Mouse (Mus musculus) lung, embryonic 16.5 days (tissue): ENCODE data around the gene Hspb2. TPM values are rescaled to one million over a fixed set of nuclear protein-coding genes. Genes with fewer than 3 reads are reported as not detected.

Experiments
- ATAC-seq: fragments of 200-750 bp; cut with Nextera tagmentation; 2 replicates; pipeline ENCODE4 v1.8.0; 2017; ENCODE audit warnings: low read depth, mild to moderate bottlenecking, moderate library complexity
- H3K27ac ChIP-seq: fragments of 300-500 bp; sonication (generic); 2 replicates; pipeline ENCODE4 v1.5.1; 2014; ENCODE audit warnings: mild to moderate bottlenecking, control low read depth, low read length
- H3K27me3 ChIP-seq: fragments of 300-500 bp; sonication (generic); 2 replicates; pipeline ENCODE4 v1.6.1; 2014; ENCODE audit warnings: low read depth, low read length, mixed read lengths; ENCODE audit not compliant: control insufficient read depth, insufficient read depth
- H3K36me3 ChIP-seq: fragments of 300-500 bp; sonication (generic); 2 replicates; pipeline ENCODE4 v1.6.1; 2014; ENCODE audit warnings: low read length; ENCODE audit not compliant: control insufficient read depth, insufficient read depth
- H3K4me1 ChIP-seq: fragments of 300-500 bp; sonication (generic); replicated peaks from 2 replicates; pipeline ENCODE4 v1.6.1; 2014; ENCODE audit warnings: low read length, mixed read lengths; ENCODE audit not compliant: control insufficient read depth, insufficient read depth
- H3K4me2 ChIP-seq: fragments of 300-500 bp; sonication (generic); 2 replicates; pipeline ENCODE4 v1.6.1; 2014; ENCODE audit warnings: low read depth, low read length, control low read depth
- H3K4me3 ChIP-seq: fragments of 300-500 bp; sonication (generic); 2 replicates; pipeline ENCODE4 v1.5.1; 2014; ENCODE audit warnings: mild to moderate bottlenecking, low read length, control low read depth
- H3K9ac ChIP-seq: fragments of 300-500 bp; sonication (generic); 2 replicates; pipeline ENCODE4 v1.6.1; 2014; ENCODE audit warnings: low read length, control low read depth
- H3K9me3 ChIP-seq: fragments of 300-500 bp; sonication (generic); 2 replicates; pipeline ENCODE4 v1.6.1; 2016; ENCODE audit warnings: low read length; ENCODE audit not compliant: control insufficient read depth
- WGBS: fragments of 180-500 bp; shearing (Covaris S2); extraction: QIAGEN DNeasy Blood & Tissue Kit; methylation state at CpG from one replicate; pipeline ENCODE4 v1.1.7; 2014; 5-methylcytosine and 5-hydroxymethylcytosine counted together
- polyA plus RNA-seq: library from polyadenylated mRNA; unstranded; fragments of >200 nt; fragmentation: Nextera tagmentation; extraction: Ambion mirVana; gene quantifications from 2 replicates; pipeline ENCODE4 v1.2.1, GENCODE M21; 2015

The Hspb2 gene
- polyA plus RNA-seq, 1 experiment from 2014 or later, result 21.1 TPM

DNA sequence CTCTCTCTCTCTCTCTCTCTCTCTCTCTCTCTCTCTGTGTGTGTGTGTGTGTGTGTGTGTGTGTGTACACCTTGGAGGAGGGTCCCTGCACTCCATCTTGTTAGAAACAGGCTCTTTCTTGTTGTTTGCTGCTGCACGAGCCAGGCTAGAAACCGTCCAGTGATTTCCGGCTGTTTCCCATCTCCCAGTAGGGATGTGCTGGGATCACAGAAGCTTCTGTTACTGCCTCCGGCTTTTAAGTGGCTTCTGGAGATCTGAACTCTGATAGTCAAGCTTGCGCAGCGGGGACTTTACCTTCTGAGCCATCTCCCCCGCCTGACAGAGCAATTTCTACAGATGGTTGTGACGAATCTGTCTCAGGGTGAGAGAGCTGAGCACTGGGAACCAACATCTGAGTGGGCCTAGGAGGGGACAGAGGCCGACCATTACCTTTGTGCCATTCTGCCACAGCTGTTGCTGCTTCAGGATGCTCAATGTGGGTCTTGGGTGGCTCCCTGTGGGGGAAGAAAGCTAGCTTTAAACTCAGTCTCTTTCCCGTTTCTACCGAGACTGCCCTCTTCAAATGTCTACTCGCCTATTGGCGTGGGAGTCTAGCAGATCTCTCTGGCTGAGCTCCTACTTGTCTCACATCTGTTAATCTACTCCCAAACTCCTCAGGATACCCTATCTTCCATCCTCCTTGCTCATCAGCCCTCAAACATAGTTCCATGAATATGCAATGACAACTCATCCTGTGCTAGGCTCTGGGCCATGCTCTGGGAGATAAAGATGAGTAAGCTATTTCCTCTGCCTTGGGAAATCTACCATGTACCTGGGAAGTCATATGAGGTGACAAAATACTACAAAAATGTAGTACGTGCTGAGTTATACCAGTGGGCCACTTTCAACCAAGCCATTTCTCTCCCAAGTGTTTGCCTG is 11.0 kb downstream of the Hspb2 start:
- Histone ChIP-seq H3K9ac (no peak overlapping the region), H3K27me3 (no peaks in the 10 kb centered on the region), H3K36me3 (no peaks in the 10 kb centered on the region), H3K4me1 (peaks cover 7% of the 10 kb centered on the region), H3K27ac (no peak overlapping the region), H3K4me3 (no peak overlapping the region), H3K4me2 (no peak overlapping the region), H3K9me3 (no peaks in the 10 kb centered on the region)
- ATAC-seq, result no peak
- WGBS, result 82% methylated on average over 14 of the region's 14 CpGs

DNA sequence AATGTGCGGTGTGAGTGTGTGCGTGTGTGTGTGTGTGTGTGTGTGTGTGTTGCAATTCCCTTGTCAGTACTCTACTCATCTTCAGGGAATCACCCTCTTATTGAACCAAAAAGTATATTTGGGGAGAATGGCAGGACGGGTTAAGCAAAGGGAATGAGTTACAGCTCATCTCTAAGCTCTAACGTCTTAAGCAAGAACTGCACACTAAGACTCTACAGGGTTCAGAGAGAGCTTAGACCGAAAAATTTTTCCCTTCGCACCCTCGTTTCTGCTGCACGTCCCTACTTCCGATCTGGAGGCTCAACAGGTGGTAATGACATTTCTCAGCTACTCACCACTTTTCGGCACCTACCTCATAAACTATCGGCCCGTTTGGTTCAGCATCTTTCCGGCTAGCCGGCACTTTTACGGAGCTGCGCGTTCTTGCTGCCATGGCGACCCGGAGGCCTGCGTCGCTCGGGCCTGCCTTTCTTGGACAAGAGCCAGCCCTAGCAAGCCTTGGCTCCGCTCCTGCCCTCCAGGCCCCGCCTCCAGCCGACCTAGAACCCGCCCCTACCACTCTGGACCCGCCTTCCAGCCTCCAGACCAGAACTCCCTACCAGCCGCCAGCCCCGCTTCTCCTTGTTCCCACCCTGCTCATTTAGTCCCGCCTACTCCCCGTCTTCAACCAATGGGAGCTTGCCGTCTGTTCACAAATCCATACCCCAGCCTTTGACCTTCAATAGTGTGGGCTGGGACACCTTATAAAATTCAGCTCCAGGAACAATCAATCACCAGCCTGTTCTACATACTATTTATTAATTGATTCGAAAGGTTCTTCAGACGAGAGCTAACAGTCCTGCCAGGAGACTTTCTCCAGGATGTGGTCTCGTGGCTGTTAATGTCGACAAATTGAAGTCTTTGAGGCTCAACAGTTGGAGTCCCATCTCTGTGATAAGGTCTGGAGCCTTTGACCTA is 13.0 kb downstream of the Hspb2 start, which contains the start of gene Dixdc1:
Gene Dixdc1 (minus strand): TSS at position 604 of the 957 bp plus-strand sequence.
- peaks cover 7% of the 10 kb centered on the region for H3K4me1 ChIP-seq
- H3K4me3 ChIP-seq, result peak within 1 kb of the TSS; percentile 42
- no peaks in the 10 kb centered on the region for H3K9me3 ChIP-seq
- H3K27ac ChIP-seq, result no peak within 1 kb of the TSS
- peak within 1 kb of the TSS; percentile 65 for H3K4me2 ChIP-seq
- H3K27me3 ChIP-seq, result no peaks in the 10 kb centered on the region
- ATAC-seq, result peak; percentile 99
- H3K9ac ChIP-seq, result 0 out of 2 replicates have a peak within 1 kb of the TSS, but pooled peaks have one; percentile 18
- 11% methylated on average over 36 of the region's 36 CpGs for whole genome bisulfite sequencing
- no peaks in the 10 kb centered on the region for H3K36me3 ChIP-seq

DNA sequence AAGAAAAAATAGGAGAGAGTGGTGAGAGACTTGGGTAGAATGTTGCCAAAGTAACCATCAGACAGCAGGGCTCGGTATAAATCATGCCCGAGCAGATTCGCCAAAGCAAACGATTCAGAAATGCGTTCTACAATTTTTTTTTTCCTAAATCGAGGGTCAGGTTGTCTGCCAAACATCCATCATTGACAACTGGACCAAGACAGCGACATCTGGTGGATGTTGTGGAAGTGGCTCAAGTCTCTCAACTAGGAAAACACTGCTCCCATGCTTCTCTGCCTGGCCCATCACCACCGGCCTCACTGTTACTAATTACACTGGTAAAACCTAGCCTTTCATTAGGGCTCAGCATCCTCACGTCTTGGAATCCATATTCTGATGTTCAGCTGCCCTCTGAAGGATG is 17.2 kb downstream of the Hspb2 start:
- Histone ChIP-seq H3K27ac (no peak overlapping the region), H3K27me3 (no peaks in the 10 kb centered on the region), H3K4me1 (peaks cover 7% of the 10 kb centered on the region), H3K4me3 (no peak overlapping the region), H3K9me3 (no peaks in the 10 kb centered on the region), H3K36me3 (no peaks in the 10 kb centered on the region), H3K9ac (no peak overlapping the region), H3K4me2 (no peak overlapping the region)
- ATAC-seq, result no peak
- WGBS, result 4% methylated on average over 9 of the region's 9 CpGs

DNA sequence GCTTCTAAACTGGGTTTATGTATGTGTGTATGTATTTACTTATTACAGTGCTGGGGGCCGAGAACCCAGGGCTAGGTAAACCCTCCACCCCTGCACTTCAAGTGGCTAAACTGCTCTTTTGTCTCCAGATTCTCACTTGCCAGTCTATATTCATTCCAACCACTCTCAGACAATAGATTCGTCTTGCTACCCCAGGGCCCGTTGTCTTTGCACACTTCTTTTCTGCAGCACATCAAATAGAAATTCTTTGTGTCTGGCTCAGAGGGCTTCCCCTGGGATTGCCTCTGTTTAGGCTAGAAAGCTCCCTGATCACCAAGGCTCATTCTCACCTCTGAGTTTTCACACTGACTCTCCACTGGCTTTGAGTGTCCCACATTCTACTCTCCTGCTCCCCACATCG is 19.6 kb downstream of the Hspb2 start:
- ATAC-seq, result no peak
- no peaks in the 10 kb centered on the region for H3K27me3 ChIP-seq
- H3K9ac ChIP-seq, result no peak overlapping the region
- H3K4me3 ChIP-seq, result no peak overlapping the region
- no peak overlapping the region for H3K27ac ChIP-seq
- H3K9me3 ChIP-seq, result no peaks in the 10 kb centered on the region
- no peak overlapping the region for H3K4me2 ChIP-seq
- H3K4me1 ChIP-seq, result no peaks in the 10 kb centered on the region
- 14% methylated on average over 4 of the region's 4 CpGs for WGBS
- no peaks in the 10 kb centered on the region for H3K36me3 ChIP-seq

DNA sequence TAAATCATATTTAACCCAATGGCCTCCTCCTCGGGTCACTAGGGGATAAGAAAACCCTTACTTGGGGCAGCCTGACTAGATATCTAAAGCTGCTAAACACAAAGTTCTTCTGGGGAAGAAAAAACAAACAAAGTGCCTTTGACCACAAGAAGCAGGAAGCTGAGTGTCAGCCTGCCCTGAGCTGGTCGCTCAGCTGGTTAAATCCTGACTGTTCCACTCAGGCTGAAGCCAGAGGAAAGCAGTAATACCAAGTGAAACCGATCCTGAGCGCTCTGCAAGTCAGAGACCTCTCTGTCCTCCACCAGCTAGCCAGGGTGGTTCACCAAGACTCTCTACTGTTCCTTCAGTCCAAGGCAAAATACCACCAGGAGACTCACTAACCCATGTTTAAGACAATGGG is 22.6 kb downstream of the Hspb2 start:
- Histone ChIP-seq H3K27me3 (no peaks in the 10 kb centered on the region), H3K9ac (no peak overlapping the region), H3K27ac (no peak overlapping the region), H3K4me2 (no peak overlapping the region), H3K4me3 (no peak overlapping the region), H3K9me3 (no peaks in the 10 kb centered on the region), H3K4me1 (peaks cover 13% of the 10 kb centered on the region; the same call in 1 of the 2 replicates), H3K36me3 (no peaks in the 10 kb centered on the region)
- WGBS, result 27% methylated on average over 4 of the region's 4 CpGs
- no peak for ATAC-seq

DNA sequence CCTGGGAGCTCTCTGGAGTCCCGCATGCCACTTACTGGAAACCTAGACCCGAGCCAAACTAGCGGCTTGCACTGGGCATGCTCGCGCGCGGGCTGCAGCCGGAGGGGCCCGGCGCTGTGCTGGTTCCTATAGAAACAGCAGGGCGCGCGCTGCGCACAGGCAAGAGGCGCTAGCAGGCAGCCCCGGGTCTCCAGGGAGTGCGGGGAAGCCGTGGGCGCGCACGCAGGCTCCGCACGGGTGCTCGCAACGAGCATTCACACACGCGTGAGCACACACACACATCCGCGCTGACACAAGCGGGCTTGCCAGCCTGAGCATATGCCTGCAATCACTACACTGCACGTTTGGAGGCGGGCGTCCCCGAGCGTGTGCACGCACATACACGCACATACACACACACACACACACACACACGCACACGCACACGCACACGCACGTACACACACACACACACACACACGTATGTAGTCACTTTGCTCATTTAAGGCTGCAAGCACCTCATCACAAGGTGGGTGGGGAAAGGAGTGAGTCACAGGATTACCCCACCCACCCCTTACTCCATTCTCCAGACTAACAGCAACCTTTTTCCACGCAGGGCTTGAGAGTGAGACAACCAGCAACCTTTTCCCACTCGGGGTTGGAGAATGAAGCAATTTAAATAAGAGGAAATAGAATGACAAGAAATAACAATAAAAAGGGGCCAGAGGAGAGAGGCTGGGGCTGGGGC is 24.1 kb downstream of the Hspb2 start:
- H3K9me3 ChIP-seq, result no peaks in the 10 kb centered on the region
- H3K9ac ChIP-seq, result peak overlapping the region; percentile 74
- ATAC-seq, result peak; percentile 93
- under 1% methylated on average over 44 of the region's 45 CpGs for WGBS
- no peaks in the 10 kb centered on the region for H3K36me3 ChIP-seq
- peaks cover 19% of the 10 kb centered on the region for H3K4me1 ChIP-seq
- H3K27ac ChIP-seq, result no peak overlapping the region
- H3K4me3 ChIP-seq, result peak overlapping the region; percentile 65
- no peaks in the 10 kb centered on the region for H3K27me3 ChIP-seq
- H3K4me2 ChIP-seq, result peak overlapping the region; percentile 91

DNA sequence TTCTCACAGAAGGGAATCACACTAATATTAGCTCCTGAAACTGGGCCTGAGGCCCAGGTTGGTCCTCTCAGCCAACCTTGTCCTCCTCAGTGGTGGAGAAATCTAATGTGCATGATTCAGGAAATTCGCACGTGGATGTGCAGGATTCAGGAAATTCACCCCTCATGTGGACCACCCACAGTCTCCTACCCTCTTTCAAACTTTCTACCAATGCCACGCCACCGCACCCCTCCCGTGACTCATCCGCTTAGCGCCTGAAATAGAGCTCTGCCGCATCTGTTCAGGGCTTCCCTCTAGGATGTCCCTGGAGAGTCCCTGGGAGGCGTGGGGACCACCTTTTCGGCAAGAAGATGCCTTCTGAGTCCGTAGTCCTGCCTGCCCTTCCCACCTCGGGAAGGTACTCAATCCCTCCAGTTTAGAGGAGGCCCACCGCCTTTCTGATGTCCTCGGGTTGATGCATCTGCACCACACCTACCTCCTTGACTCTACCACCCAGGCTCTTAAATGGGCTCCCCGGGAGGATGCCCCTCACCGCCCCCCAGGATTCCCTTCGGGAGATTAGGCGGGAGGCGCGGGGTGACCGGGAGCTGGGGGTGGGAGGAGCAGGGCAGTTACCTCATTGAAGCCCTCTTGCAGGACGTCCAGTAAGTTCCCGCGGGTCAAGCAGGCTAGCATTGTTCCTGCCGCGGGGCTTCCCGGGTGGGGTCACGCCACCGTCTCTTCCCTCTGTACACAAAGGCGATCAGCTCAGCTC is 24.8 kb downstream of the Hspb2 start:
- ATAC-seq, result 0 out of 2 replicates have a peak, but pooled peaks have one; percentile 10
- Histone ChIP-seq H3K27me3 (no peaks in the 10 kb centered on the region), H3K4me2 (peak overlapping the region; percentile 91), H3K4me3 (peak overlapping the region; percentile 65), H3K4me1 (peaks cover 25% of the 10 kb centered on the region), H3K36me3 (no peaks in the 10 kb centered on the region), H3K27ac (no peak overlapping the region), H3K9ac (peak overlapping the region; percentile 74), H3K9me3 (no peaks in the 10 kb centered on the region)
- WGBS, result 2% methylated on average over 30 of the region's 30 CpGs

DNA sequence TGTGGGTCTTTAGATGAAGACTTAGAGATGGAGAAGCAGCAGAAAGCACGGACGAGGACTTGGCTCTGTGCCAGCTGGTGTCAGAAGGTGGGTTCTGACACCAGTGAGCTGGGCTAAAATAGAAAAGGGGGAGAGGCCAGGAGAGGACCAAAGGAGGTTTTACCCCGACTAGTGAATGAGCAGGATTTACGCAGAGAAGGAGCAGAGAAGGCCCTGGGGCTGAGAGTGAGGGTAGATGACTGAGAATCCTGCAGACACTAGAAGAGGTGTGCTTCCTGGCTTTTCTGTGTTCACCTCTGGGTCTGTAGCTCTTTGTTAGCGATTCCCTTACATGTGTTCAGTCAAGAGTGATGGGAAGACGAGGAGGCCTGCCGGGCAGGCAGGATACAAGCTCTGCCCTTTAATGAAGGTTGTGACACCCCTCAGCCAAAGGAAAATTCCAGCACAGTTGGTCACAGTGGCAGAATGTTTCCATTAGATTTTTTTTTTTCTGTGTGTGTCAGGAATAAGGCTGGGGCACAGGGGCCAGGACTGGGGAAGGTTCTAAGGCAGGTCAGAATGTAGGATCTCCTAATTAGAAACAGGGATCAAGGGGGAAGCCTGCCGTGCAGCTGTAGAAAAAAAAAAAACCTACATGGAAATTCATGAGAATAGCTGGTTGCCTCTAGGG is 26.1 kb downstream of the Hspb2 start:
- Histone ChIP-seq H3K4me3 (no peak overlapping the region), H3K36me3 (no peaks in the 10 kb centered on the region), H3K27ac (no peak overlapping the region), H3K27me3 (no peaks in the 10 kb centered on the region), H3K9me3 (no peaks in the 10 kb centered on the region), H3K4me1 (peaks cover 31% of the 10 kb centered on the region), H3K9ac (no peak overlapping the region), H3K4me2 (no peak overlapping the region)
- 55% methylated on average over 8 of the region's 8 CpGs for WGBS
- ATAC-seq, result no peak
